Mouse (Mus musculus) MEL (cell line): ENCODE measurements around the gene Fmn2. TPM values are rescaled to one million over a fixed set of nuclear protein-coding genes. Genes with fewer than 3 reads are reported as not detected.

Experiments used
- DNase-seq: peaks from one replicate; pipeline ENCODE4 v3.0.0; 2011; ENCODE audit warnings: low read depth, low spot score
- H3K27ac ChIP-seq: 2 replicates; pipeline ENCODE4 v1.5.1; 2012; ENCODE audit warnings: low read depth, mild to moderate bottlenecking, control low read depth, low read length, moderate library complexity; ENCODE audit not compliant: control insufficient read depth
- H3K27me3 ChIP-seq, 2 experiments: fragments of 150-350 bp in 1 of 2; sonication (generic) in 1 of 2; 2 replicates each; pipeline ENCODE4 v1.6.1; 2012; ENCODE audit warnings: low read length in 2 of 2, mild to moderate bottlenecking in 2 of 2, improper control_type of control experiment in 1 of 2, moderate library complexity in 1 of 2; ENCODE audit not compliant: insufficient read depth in 2 of 2, control insufficient read depth in 1 of 2
- H3K36me3 ChIP-seq, 2 experiments: 2 replicates each; pipeline ENCODE4 v1.6.1; 2012 to 2014; ENCODE audit warnings: low read length in 2 of 2, improper control_type of control experiment in 1 of 2, inconsistent platforms in 1 of 2, mild to moderate bottlenecking in 1 of 2; ENCODE audit not compliant: insufficient read depth in 2 of 2, control insufficient read depth in 1 of 2
- H3K4me1 ChIP-seq, 2 experiments: fragments of 150-350 bp in 1 of 2; sonication (generic) in 1 of 2; 2 replicates each; pipeline ENCODE4 v1.6.1; 2012; ENCODE audit warnings: low read length in 2 of 2, improper control_type of control experiment in 1 of 2, mild to moderate bottlenecking in 1 of 2; ENCODE audit not compliant: insufficient read depth in 2 of 2, control insufficient read depth in 1 of 2
- H3K4me3 ChIP-seq, 2 experiments: fragments of 150-350 bp in 1 of 2; sonication (generic) in 1 of 2; 2 replicates each; pipeline ENCODE4 v1.5.1; 2012; ENCODE audit warnings: low read depth in 2 of 2, low read length in 2 of 2, mild to moderate bottlenecking in 2 of 2, moderate library complexity in 2 of 2, control low read depth in 1 of 2, improper control_type of control experiment in 1 of 2; ENCODE audit not compliant: control insufficient read depth in 1 of 2, insufficient read depth in 1 of 2
- H3K79me2 ChIP-seq: 2 replicates; pipeline ENCODE4 v1.6.1; 2012; ENCODE audit warnings: mild to moderate bottlenecking, low read length, moderate library complexity; ENCODE audit not compliant: control insufficient read depth, poor library complexity, insufficient read depth
- H3K9ac ChIP-seq: 2 replicates; pipeline ENCODE4 v1.6.1; 2012; ENCODE audit warnings: low read depth, mild to moderate bottlenecking, control low read depth, low read length, moderate library complexity; ENCODE audit not compliant: control insufficient read depth, poor library complexity, severe bottlenecking
- H3K9me3 ChIP-seq: fragments of 150-350 bp; sonication (generic); replicated peaks from 2 replicates; pipeline ENCODE4 v1.6.1; 2012; ENCODE audit warnings: mild to moderate bottlenecking, low read length, improper control_type of control experiment, moderate library complexity; ENCODE audit not compliant: insufficient read depth
- EP300 ChIP-seq, 2 experiments: IDR thresholded peaks; 2 replicates each; pipeline ENCODE4 v1.6.1; 2011; ENCODE audit warnings: improper control_type of control experiment in 2 of 2, low read length in 2 of 2, low read depth in 1 of 2, mild to moderate bottlenecking in 1 of 2
- ETS1 ChIP-seq: IDR thresholded peaks from 2 replicates; pipeline ENCODE4 v1.6.1; 2012; ENCODE audit warnings: low read depth, mild to moderate bottlenecking, inconsistent platforms, low read length, improper control_type of control experiment, moderate library complexity
- GATA1 ChIP-seq: IDR thresholded peaks from 2 replicates; pipeline ENCODE4 v1.6.1; 2011; ENCODE audit warnings: low read depth, low read length, improper control_type of control experiment
- HCFC1 ChIP-seq: IDR thresholded peaks from 2 replicates; pipeline ENCODE4 v1.6.1; 2012; ENCODE audit warnings: low read depth, mild to moderate bottlenecking, inconsistent platforms, low read length, improper control_type of control experiment, moderate library complexity
- MAFK ChIP-seq: IDR thresholded peaks from 2 replicates; pipeline ENCODE4 v1.6.1; 2011; ENCODE audit warnings: low read depth, mild to moderate bottlenecking, low read length, improper control_type of control experiment, borderline replicate concordance
- MAX ChIP-seq: IDR thresholded peaks from 2 replicates; pipeline ENCODE4 v1.6.1; 2011; ENCODE audit warnings: low read length, improper control_type of control experiment
- NELFE ChIP-seq: IDR thresholded peaks from 2 replicates; pipeline ENCODE4 v1.6.1; 2011; ENCODE audit warnings: low read depth, low read length, improper control_type of control experiment
- NRF1 ChIP-seq: IDR thresholded peaks from 2 replicates; pipeline ENCODE4 v1.6.1; 2014; ENCODE audit warnings: low read depth, mild to moderate bottlenecking, inconsistent platforms, low read length, improper control_type of control experiment, moderate library complexity; ENCODE audit not compliant: poor library complexity, insufficient read depth, severe bottlenecking
- POLR2AphosphoS2 ChIP-seq: IDR thresholded peaks from 2 replicates; pipeline ENCODE4 v1.6.1; 2011; ENCODE audit warnings: low read length, improper control_type of control experiment
- POLR2AphosphoS5 ChIP-seq: IDR thresholded peaks from 2 replicates; pipeline ENCODE4 v1.6.1; 2012; ENCODE audit warnings: low read depth, borderline replicate concordance, mild to moderate bottlenecking, inconsistent platforms, low read length, moderate library complexity, mixed read lengths
- RAD21 ChIP-seq: IDR thresholded peaks from 2 replicates; pipeline ENCODE4 v1.6.1; 2011; ENCODE audit warnings: mild to moderate bottlenecking, low read depth, low read length, improper control_type of control experiment
- RCOR1 ChIP-seq: IDR thresholded peaks from 2 replicates; pipeline ENCODE4 v1.6.1; 2012; ENCODE audit warnings: low read depth, mild to moderate bottlenecking, inconsistent platforms, low read length, improper control_type of control experiment
- SMC3 ChIP-seq: IDR thresholded peaks from 2 replicates; pipeline ENCODE4 v1.6.1; 2011; ENCODE audit warnings: low read depth, low read length, improper control_type of control experiment
- TAL1 ChIP-seq: IDR thresholded peaks from 2 replicates; pipeline ENCODE4 v1.6.1; 2012; ENCODE audit warnings: mild to moderate bottlenecking, inconsistent platforms, low read length, moderate library complexity, mixed read lengths
- TBP ChIP-seq: IDR thresholded peaks from 2 replicates; pipeline ENCODE4 v1.8.0; 2011; ENCODE audit warnings: low read depth, low read length, improper control_type of control experiment
- USF1 ChIP-seq: IDR thresholded peaks from 2 replicates; pipeline ENCODE4 v1.6.1; 2014; ENCODE audit warnings: low read depth, mild to moderate bottlenecking, inconsistent platforms, low read length, improper control_type of control experiment, moderate library complexity
- ZC3H11A ChIP-seq: IDR thresholded peaks from 2 replicates; pipeline ENCODE4 v1.6.1; 2012; ENCODE audit warnings: low read depth, mild to moderate bottlenecking, inconsistent platforms, low read length, improper control_type of control experiment
- ZKSCAN1 ChIP-seq: IDR thresholded peaks from 2 replicates; pipeline ENCODE4 v1.6.1; 2012; ENCODE audit warnings: low read depth, mild to moderate bottlenecking, inconsistent platforms, low read length, improper control_type of control experiment, moderate library complexity
- polyA plus RNA-seq, 2 experiments: library from polyadenylated mRNA; stranded (reverse) in 1 of 2; unstranded in 1 of 2; fragments of >175 nt in 1 of 2; fragments of >200 nt in 1 of 2; gene quantifications; 2 replicates each; pipeline versions ENCODE4 v1.2.1 to v1.2.4; 2012; ENCODE audit warnings: low replicate concordance in 2 of 2, low read depth in 1 of 2; ENCODE audit not compliant: insufficient read length in 2 of 2, insufficient read depth in 1 of 2, missing spikeins in 1 of 2
- total RNA-seq: library from RNA; depleted of rRNA; stranded (reverse); fragments of 300-350 nt; gene quantifications from 2 replicates; pipeline ENCODE4 v1.2.3, GENCODE M21; 2012

The Fmn2 gene
- total and polyA plus RNA-seq, 3 experiments: not detected

DNA sequence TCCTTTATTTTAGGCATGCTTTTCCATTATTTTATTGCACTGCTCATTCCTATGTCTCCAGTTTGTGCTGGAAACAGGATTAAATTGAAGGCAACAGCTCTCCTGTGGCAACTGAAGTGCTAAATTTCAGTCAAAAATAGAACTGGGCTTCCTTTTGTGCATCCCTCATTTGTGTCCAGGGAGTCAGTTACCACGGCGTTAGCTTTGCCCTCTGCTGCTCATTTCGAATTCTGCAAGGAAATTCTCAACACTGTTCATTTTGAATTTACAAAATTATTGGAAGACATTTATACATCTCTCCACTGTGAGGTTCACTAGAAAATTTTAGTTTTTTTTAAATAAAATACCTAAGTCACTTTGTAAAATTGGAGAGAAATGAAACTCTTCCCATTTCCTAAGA is 53.8 kb downstream of the Fmn2 start:
- Histone ChIP-seq H3K4me3 (no peak overlapping the region), H3K9ac (no peak overlapping the region), H3K9me3 (no peaks in the 10 kb centered on the region), H3K79me2 (no peaks in the 10 kb centered on the region), H3K27ac (no peak overlapping the region), H3K4me1 (no peaks in the 10 kb centered on the region), H3K36me3 (no peaks in the 10 kb centered on the region), H3K27me3 (no peaks in the 10 kb centered on the region; a peak in 1 of 4 replicates)
- TF ChIP-seq MAFK: no peak
- no peak for DNase-seq

DNA sequence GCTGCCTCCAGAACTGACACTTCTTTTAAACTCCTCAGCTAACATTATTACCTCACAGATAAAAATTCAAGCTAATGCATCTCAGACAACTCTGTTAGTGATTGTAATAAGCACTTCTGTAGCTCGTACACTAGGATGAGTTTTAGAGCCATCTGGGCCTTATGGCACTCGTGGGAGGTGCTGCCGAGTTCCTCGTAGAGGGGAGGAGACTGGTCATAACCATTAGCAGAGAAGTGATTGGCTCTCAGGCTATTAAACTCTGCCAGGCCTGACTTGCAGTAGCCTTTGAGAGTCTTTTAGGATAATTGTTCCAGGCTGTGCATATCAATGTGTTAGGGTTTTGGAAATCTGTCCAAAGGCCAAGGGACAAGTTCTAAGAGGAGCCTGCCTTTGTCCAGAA is 55.6 kb downstream of the Fmn2 start:
- TF ChIP-seq NELFE (no peak), TAL1 (no peak), ETS1 (no peak), SMC3 (no peak), TBP (no peak), POLR2AphosphoS2 (no peak), RAD21 (no peak), ZKSCAN1 (no peak), MAX (no peak), GATA1 (no peak), USF1 (no peak), POLR2AphosphoS5 (no peak), RCOR1 (no peak), EP300 (IDR thresholded peaks at IDR 0.05; ENCODE audit: low read depth in 1 of 2, low read length in 2 of 2) (no peak), ZC3H11A (no peak)
- H3K9ac ChIP-seq: no peak overlapping the region
- no peaks in the 10 kb centered on the region for H3K36me3 ChIP-seq
- no peak overlapping the region for H3K27ac ChIP-seq
- no peak for DNase-seq
- no peaks in the 10 kb centered on the region for H3K79me2 ChIP-seq
- H3K9me3 ChIP-seq: no peaks in the 10 kb centered on the region
- H3K4me1 ChIP-seq: no peaks in the 10 kb centered on the region
- H3K4me3 ChIP-seq: no peak overlapping the region
- H3K27me3 ChIP-seq: no peaks in the 10 kb centered on the region; a peak in 1 of 4 replicates

DNA sequence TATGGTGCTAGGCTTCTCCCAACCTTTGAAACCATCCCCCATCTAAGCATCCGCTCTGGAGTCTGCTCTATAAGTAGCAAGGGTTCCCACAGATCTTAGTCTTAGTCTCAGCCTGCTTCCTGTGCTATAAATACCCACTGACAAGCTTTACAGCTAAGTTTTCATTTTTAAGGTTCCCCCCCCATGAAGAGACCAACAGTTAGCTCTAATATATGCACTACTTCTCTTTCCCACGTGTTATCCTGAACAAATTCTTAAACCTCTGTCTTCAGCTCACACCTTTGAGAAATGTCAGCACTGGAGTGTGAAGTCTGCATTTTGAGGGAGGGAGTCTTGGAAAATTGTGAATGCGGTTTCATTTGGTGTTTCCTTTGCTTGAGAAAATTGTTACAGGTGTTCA is 56.2 kb downstream of the Fmn2 start:
- Histone ChIP-seq H3K36me3 (no peaks in the 10 kb centered on the region), H3K4me1 (no peaks in the 10 kb centered on the region), H3K9me3 (no peaks in the 10 kb centered on the region), H3K27me3 (no peaks in the 10 kb centered on the region; a peak in 1 of 4 replicates)
- no peak for DNase-seq
- TF ChIP-seq HCFC1 (no peak), NRF1 (no peak)
- TF ChIP-seq, all 39 proteins: peak for 0
- H3K9ac ChIP-seq: no peak overlapping the region
- H3K27ac ChIP-seq: no peak overlapping the region
- no peaks in the 10 kb centered on the region for H3K79me2 ChIP-seq
- H3K4me3 ChIP-seq: no peak overlapping the region
